Mouse (Mus musculus) ovary, adult 18-20 months (tissue): Measurements from ENCODE around the gene Thumpd2.

Experiments
- DNase-seq: peaks from one replicate; pipeline ENCODE4 v3.0.0; 2022; ENCODE audit warnings: low spot score, mixed read lengths

The Thumpd2 gene

DNA sequence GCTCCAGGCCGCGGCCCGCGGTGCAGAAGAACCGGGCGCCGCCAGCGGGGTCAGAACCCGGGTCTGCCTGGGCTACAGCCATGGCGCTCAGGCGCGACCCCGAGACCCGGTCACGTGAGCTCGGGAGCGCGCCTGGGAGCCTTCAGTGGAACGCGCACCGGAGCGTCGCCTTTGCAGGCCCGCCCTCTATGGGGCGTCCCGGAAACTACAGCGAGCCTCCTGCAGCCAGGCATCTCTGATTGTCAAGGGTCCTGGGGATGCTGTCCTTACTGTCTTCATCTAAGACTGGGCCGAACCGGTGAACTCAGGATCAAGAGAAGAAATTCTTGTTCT is at the start of gene Thumpd2:
Thumpd2 (minus strand) TSS at position 104 of the 333 bp plus-strand sequence.
- DNase-seq, result peak; percentile 74

DNA sequence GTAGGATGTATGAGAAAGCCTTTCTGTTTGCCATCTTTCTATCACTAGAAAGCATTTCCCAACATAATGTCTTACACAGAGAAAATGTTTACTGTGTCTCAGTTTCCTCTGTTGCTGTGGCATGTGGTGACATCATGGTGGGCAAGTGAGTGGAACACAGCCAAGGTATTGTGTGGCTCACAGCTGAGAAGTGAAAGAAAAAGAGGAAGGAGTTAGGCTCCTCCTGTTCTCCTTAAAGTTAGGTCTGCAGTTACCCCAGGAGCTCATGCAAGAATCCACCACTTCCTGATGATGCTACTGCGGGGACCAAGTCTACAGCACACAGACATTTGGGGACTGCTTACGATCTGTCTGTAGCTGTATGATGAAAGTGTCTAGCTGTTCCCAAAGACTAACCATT is 39.4 kb upstream of the Thumpd2 start:
- no peak for DNase-seq

DNA sequence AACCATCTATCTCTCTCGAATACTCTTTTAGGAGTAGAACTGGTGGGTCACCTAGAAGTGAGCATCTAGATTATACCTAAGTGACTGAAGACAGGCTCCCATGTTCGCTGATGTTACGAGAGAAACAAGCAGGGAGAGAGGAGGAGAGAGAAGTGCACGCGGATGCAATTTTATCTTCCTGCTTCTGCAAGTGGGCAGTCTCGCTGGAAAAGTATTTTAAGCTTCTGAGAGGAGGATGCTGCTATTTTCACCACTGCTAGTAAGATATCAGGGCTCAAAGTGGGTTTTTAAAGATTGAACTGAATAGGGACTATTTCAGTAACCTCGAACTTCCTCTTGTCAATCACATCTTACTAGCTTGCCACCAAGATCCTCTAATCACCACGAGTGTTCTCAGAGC is 38.0 kb upstream of the Thumpd2 start:
- no peak for DNase-seq

DNA sequence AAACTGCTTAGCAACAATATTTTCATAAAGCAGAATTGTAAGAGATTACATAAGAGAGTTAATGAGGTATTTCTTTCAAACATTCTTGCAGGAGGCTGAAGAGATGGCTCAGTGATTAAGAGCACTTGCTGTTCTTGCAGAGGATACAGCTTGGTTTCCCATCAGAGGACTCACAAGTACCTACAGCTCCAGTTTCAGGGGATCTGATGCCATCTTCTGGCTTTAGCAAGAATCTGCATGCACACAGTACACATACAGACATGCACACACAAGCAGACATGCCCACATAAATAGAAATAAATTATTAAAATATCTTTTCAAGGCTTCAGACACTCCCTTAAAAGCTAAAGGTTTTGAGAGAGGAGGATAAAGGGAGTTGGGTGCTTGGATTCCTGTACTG is 33.6 kb upstream of the Thumpd2 start:
- no peak for DNase-seq

DNA sequence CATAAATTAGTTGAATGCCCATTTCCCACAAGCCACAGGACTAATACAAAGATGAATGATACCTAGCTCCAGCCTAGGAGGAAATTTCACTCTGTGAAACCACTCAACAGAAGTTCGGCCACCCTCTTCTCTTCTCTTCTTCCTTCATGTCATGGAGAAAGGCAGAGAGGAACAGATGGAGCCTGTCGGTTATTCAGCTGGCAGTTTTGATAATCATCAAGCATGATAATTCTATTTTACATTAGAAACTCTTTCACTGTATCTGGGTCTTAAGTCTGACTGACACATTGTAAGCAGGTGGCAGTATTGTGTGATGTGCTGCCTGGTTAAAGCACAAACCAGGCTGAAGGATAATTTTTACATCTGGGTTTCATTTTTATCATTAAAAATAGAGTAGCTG is 31.6 kb upstream of the Thumpd2 start:
- DNase-seq, result no peak

DNA sequence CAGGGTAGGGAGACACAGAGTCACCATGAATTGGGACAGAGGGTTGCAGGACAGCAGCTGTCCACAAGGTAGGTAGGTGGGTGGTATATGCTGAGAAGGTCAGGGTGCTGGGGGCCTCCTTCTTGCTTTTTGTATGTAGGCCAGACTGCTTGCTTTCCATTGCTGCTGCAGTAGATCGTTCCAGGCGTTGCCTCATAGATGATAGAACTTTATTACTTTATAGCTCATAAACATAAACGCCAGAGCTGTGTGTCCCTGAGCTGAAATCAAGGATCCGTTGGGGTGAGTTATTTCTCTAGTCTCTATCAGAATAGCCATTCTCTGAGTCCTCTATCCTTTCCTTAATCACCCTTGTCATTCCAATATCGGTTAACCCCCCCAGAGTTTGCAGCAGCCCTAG is 27.9 kb upstream of the Thumpd2 start:
- DNase-seq, result no peak

DNA sequence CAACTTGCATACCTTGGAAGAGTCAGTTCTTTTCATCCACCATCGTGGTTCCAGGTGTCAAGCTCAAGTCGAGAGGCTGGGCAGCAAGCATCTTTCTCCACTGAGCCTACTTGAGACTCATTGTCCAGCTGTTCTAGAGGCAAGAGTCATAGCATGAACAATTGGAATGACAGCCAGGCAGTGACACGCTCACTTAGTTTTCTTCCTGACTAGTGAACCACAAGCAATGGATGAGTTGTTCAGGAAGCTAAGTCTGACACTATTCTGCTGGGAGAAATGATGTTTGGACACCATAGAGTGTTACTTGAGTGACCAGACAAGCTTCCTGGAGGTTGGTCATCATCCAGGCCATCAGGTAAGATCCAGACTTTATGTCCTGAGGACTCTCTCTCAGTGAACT is 24.0 kb upstream of the Thumpd2 start:
- no peak for DNase-seq

DNA sequence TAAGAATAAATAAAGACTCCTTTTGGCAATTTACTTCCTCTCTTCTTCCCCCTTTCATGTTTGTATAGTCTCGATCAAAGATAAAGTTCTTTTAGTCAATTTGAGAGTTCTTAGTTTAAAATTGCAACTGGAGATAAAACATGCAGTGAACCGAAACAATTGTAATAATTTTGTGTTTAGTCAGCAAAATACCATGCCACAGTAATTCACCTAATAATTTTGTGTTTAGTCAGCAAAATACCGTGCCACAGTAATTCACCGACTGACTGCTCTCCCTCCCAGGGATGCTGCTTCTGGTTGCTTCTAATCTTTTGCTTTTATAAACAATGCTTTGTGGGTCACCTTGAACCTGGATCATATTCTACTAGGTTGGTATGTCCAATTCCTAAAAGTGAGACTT is 22.9 kb upstream of the Thumpd2 start:
- no peak for DNase-seq

DNA sequence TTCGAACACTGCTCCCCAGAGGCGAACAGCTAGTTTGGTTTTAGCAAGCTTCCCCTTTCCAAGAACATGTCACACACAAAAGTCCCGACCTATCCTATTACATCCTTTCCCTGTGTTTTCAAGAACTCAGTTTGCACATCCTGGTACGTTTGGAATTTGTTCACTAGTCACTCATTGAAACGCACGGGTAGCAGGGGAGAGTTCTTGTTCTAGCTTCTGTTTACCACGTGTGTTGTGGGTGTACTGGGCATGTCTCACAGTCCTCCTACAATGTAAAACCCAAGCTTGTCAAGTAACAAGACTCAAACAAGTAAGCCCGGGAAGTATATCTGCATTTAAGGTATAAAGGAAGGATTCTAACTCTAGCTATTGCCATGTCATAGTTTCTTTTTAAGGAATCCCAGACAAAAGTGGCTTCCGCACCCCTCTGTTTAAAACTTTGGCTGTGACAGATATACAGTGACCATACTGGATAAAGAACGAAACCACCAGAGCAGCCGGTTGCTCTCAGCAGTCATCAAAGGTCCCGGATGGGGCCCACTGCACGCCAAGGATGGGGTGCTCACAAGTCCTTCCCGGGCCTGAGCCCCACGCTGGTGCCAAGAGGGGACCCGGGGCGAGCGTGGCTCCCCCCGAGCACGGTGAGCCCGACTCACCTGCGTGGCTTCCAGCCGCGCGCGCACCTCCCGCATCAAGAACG is 453 bp downstream of the Thumpd2 start:
- no peak for DNase-seq

DNA sequence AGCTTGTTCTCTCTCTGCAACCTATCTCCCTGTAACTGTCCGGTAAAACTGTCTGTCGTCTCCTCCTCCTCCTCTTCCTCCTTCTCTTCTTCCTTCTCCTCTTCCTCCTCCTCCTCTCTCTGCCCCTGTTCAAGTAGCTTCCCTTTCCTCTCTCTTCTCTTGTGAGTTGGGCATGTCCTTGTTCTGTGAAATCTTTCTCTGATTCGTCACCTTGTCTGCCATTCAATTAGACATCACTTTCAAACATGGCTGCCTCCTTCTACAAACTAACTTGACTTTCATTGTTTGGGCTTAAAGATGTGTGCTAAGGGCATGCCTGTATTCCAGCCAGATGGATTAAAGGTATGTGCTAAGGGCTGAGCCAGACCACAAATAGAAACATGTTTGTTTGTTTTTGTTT is 1.5 kb downstream of the Thumpd2 start:
- no peak for DNase-seq

DNA sequence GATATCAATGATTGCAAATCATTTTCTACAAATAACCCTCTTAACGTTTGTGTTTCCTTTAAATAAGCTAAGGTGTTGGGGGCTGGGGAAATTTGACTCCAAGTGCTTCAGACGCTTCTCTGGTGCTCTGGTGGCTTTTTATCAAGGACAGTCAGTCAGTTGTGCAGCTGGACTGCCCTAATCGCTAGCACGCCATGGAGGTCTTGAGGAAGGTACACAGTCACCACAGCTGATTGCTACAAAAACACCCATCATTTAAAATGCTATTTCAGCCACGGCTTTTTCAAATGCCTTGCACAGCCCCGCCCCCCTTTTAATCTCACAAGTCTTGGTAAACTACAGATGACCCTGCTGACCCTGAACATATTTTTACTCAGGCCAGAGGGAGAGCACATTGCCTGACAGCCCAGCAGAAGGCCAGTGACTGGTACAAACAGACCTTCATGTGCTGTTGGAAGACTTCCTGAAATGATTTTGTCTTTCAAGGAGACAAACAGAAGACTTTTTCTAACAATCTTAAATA is 2.5 kb downstream of the Thumpd2 start:
- peak; percentile 77 for DNase-seq

DNA sequence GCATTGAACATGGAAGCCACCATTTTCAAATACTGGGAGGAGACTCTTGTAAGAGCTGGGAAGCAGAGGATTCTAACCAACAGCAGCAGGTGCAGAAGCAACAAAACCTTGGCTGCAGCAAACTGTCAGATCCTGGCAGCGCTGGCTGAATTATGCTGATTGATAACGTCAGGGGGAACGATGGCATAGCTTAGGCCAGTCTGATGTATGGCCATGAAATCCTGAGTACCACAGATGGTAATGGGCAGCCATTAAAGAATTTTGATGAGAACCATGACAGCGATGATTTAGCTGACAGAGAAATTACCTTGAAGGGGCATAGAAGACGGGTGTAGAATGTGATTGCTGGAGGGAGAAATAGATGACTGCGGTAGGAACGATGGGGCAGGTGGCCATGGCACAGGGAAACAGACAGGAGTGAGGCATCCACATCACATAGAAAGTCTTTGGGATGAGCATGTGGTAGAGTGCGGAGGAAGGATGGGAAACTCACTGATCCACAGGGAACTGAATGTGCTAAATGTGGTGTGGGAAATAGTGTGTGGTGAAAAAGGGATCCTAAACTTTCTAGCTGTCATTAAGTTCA is 8.0 kb downstream of the Thumpd2 start:
- DNase-seq, result no peak

DNA sequence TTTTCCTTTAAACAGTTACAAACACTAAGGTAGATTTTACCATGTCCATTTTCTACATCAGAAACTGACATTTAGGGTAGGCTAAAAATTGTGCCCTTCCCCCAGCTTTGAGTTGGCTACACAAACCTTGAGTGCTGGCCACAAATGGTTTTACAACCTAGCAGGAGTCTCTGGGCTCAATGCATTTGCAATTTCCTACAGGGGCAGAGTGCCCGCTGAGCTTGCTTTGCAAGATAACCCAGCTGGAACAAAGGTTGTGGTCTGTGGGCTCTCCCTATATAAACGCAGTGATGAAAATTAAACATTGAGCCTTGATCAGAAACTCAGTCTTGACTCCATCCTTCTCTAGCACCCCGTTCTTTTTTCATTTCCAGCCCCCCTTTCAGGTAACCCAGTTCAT is 8.8 kb downstream of the Thumpd2 start:
- DNase-seq, result no peak

DNA sequence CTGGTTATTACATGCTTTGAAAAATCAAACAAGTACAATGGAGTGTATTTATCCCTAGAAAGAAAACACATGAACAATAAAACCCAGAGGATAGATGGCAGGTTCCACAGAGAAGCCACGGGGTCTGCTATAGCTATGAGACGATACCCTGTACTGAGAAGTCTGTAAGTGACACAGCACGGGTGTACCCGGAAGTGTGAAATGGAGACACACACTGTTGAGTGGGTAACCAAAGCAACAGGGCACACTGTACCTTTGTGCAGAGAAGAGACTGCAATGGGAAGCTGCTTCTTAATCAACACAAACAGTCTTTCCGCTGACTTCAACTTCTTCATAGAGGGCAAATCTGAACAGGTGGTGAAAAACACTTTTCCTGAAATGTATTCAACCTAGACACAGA is 9.4 kb downstream of the Thumpd2 start:
- DNase-seq, result no peak

DNA sequence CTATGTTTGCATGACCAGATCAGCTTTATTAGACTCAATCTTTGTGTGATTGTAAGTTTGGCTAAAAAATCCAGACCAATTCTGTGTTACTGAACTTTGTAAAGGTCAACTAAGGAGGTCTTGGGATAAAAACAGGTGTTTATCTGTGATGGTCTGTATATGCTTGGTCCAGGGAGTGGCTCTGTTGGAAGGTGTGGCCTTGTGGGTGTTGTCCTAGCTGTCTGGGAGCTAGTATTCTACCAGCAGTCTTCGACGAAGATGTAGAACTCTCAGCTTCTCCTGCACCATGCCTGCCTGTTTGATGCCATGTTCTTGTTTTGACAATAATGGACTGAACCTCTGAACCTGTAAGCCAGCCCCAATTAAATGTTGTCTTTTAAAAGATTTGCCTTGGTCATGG is 11.6 kb downstream of the Thumpd2 start:
- no peak for DNase-seq

DNA sequence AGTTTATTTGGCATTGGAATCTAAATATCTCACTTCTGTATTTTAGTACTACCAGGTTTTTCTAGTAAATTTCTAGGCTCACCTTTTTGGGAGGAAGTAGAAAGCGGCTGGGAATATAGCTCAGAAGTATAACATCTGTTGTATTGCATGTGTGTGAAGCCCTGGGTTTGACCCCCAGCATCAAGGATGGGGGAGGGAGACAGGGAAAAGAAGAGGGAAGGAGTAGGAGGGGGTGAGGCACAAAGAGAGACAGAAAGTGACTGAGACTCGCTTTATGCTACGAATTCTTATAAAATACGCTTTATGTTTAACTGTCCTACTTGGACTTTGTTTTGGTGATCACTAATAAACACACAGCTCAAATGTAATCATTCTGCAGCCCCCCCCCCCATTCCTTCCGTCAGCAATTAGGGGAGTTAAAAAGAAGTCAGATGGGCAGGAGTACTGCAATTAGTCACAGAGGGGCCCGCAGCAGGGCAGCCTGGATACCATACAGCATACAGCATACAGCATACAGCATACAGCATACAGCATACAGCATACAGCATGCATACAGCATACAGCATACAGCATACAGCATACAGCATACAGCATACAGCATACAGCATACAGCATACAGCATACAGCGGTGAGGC is 16.8 kb downstream of the Thumpd2 start:
- DNase-seq, result no peak

DNA sequence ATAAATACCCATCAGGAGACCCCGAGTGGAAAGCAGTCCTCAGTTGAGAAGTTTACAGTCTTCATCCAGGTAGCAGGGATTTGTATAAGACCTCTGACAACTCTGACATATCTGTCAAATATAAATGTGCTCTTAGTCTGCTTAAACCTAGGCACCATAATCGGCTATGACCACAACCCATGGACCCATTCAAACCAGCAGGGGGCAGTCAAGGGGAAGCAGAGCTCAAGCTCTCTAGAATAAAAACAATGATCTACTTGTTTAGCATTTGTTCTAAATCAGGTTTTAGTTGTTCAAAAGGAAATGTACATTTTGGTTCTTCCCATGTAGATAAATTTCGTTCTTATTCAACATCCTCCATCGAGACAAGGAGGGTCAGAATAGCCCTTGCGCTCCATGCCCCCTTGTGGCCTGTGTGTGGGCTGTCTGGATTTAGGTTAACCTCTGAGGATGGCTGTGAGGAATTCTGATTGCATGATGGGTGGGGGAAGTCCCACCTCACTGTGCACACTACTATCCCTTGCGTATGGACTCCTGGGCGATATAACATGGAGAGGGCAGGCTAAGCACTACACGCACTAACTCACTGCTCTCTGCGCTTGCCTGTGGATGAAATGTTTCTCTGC is 19.2 kb downstream of the Thumpd2 start:
- no peak for DNase-seq

DNA sequence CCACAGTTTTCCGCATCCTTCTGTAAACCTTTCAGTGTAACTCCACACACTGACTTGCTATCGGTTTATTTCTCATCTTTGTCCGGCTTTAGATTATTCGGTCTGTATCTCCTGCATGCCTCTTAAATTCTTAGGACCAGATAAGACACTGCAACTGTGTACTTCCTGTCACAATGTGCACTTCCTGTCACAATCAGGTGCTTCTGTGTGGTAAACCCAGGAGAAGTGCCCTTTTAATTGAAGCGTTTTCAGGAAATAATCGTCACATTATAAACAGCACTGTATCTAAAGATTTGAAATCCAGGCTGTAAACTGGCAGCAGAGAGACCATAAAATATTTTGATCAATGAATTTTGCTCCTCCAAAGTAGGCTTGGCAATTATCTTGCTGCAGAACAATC is 19.8 kb downstream of the Thumpd2 start:
- no peak for DNase-seq

DNA sequence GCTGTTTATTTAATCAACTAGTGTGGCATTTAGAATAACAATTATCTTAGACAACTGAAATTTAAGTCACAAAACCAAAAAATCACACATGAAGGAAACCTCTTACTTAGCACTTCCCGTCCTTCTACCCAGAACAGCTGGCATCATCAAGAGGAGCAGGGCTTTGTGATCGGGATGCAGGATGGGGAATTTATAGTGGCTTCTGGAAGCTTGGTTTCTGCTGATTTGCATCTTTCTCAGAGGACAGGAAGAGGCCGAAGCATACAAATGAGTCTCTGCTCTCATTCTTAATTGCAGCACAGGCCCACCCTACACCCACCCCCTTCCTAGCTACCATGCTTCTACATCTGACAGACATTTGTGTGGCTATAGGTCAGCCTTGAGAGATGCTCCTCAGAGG is 20.5 kb downstream of the Thumpd2 start:
- DNase-seq, result no peak

DNA sequence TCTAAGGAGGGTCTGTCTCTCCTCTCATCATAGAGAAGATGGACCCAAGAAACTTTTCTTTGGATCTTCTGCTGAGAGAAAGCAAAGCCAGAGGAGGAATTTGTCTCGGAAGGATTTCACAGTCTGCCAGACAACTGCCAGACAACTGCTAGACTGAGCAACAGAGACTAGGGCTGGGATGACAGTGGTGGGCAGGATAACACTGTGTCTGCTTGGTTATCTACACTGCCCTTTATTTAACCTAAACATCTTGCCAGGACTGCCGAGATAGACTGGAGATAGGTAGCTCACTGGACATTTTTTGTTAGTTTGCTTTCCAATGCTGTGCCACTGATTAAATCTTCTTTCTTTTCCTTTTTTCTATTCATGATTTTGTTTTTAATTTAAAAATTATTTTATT is 23.2 kb downstream of the Thumpd2 start:
- no peak for DNase-seq

DNA sequence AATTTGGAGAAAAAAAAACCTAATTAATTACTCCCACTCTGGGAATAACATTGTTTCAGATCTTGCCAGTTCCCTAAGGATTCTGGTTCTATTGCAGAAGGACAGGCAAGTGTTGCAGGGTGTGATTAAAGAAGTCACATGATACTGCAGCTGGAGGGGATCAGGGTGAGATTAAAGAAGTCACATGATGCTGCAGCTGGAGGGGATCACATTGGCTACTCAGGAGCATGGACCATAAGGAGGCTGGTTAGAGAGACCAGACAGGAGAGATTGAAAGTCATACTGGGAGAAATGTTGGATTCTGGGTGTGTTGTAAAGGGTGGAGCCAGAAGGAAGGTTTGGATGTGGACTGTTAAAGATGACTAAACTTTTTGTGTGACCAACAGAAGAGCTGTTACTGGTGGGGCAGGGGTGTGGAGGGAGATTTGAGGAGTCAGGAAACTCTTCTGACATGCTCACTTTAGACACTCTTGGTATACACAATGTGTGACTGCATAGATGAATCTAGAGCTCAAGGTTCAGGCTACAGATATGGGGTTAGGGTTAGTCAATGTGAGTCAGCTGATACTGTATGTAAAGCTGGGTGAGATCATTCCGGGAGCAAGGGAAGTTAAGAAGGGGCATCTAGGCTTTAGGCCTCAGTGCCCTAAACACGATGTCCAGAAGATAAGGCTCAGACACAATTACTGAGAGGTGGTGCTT is 26.0 kb downstream of the Thumpd2 start:
- DNase-seq, result no peak

DNA sequence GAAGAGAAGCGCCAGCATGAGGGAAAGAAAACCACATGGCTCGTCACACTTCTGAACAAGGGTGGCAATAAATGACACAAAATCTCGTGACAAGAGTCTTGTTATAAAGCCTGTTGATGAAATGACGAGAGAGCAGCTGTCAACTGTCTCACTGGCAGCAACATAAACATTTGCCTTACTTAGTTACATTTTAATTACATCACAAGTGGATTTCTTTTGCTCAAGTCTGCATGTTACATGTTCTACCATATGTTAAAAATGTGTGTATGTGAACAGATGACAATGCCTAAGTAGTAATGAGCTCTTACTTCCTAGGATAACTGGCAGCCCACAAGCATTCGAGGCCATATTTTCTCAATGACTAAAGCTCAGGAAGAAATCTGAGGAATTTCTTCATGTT is 29.5 kb downstream of the Thumpd2 start:
- no peak for DNase-seq

DNA sequence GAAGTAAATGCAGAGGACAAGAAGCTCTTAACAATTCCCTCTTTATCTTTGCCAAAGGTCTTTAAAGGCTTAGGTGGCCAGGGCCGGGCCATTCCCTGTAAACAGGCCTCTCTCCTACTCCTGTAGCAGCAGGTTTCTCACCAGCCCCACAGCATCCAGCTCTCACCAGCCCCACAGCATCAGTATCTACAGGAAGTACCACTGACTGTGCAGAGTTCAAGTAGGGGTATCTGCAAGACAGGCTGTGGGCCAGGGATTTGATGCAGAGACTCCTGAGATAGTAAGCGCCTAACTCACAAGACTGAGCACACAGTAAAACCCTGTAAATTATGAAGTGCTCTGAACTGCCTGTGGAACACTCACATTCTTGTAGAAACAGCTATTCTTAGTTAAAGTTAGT is 31.9 kb downstream of the Thumpd2 start:
- DNase-seq, result no peak
